8 mouse cellular contexts compared by ENCODE assay signal in genomic region chr13:57269614-57270013, GRCm38 (mm10).
DNase-seq lines count a peak whose midpoint lies in the region; ATAC-seq and TF ChIP-seq lines count a peak whose summit lies in the region.

No protein-coding gene starts in this region.

- DNase-seq in adrenal gland, adult (ENCODE audit: inconsistent age in 2 of 2, low spot score in 1 of 2) = peak; percentile 25 to 76
- DNase-seq in adrenal gland, postnatal 4 days (ENCODE audit: low spot score in 2 of 2) = no peak
- peak; percentile 64 for DNase-seq in 3T3-L1 (ENCODE audit: low read depth, low spot score)
- peak; percentile 72 to 79 for DNase-seq in cerebellum, postnatal 10 days
- peak; percentile 43 to 54 for DNase-seq in frontal cortex, postnatal 36 days (ENCODE audit: low spot score in 2 of 2)
- DNase-seq in kidney, postnatal 14 days = peak; percentile 35
- DNase-seq in stomach, postnatal 0 days (ENCODE audit: low spot score) = peak; percentile 63

- no peaks in the 10 kb centered on the region for H3K27me3 ChIP-seq in stomach, postnatal 0 days (ENCODE audit: control insufficient read depth, insufficient read depth, low read length)

- H3K36me3 ChIP-seq in stomach, postnatal 0 days (ENCODE audit: control insufficient read depth, insufficient read depth, low read length) = no peaks in the 10 kb centered on the region

- no peak overlapping the region for H3K27ac ChIP-seq in stomach, postnatal 0 days (replicated peaks)

- TF ChIP-seq CTCF in stomach, postnatal 0 days (IDR thresholded peaks at IDR 0.05; ENCODE audit: low read depth) = peak; percentile 92

- 5% methylated on average over 8 of the region's 8 CpGs for WGBS in stomach, postnatal 0 days

- H3K4me1 ChIP-seq in stomach, postnatal 0 days (replicated peaks; ENCODE audit: control insufficient read depth, insufficient read depth) = no peaks in the 10 kb centered on the region

- no peak overlapping the region for H3K4me3 ChIP-seq in stomach, postnatal 0 days (ENCODE audit: low read depth, low read length)

- no peak for TF ChIP-seq EP300 in stomach, postnatal 0 days (optimal IDR thresholded peaks at IDR 0.05)

- no peak overlapping the region for H3K9ac ChIP-seq in stomach, postnatal 0 days (ENCODE audit: low read length)

- H3K4me2 ChIP-seq in stomach, postnatal 0 days (replicated peaks; ENCODE audit: low read depth) = no peak overlapping the region

- ATAC-seq in megakaryocyte progenitor cell, adult 5-6 weeks (replicated peaks; ENCODE audit: poor library complexity) = peak; percentile 77
- ATAC-seq in stomach, postnatal 0 days (ENCODE audit: low FRiP score, low TSS enrichment) = peak; percentile 70

- no peaks in the 10 kb centered on the region for H3K9me3 ChIP-seq in stomach, postnatal 0 days (ENCODE audit: control insufficient read depth, low read length)

Comparison
In these comparisons a context has a peak if more than half of its experiments do, and no peak if none do; other contexts are left out.
1. DNase-seq: peak in adrenal gland, adult (2 of 2), 3T3-L1 (single experiment), cerebellum, postnatal 10 days (2 of 2), frontal cortex, postnatal 36 days (2 of 2), kidney, postnatal 14 days (single experiment) and stomach, postnatal 0 days (single experiment); none in adrenal gland, postnatal 4 days (0 of 2).